Mouse (Mus musculus): Measurements from ENCODE around the gene Lsm10. TPM values are rescaled to one million over a fixed set of nuclear protein-coding genes. Genes with fewer than 3 reads are reported as not detected.
A peak's percentile ranks its signal among the peaks of the same experiment; 100 is the strongest.

Gene Lsm10
- polyA plus RNA-seq, 1 experiment from 2014 or later: 36.3 TPM

DNA sequence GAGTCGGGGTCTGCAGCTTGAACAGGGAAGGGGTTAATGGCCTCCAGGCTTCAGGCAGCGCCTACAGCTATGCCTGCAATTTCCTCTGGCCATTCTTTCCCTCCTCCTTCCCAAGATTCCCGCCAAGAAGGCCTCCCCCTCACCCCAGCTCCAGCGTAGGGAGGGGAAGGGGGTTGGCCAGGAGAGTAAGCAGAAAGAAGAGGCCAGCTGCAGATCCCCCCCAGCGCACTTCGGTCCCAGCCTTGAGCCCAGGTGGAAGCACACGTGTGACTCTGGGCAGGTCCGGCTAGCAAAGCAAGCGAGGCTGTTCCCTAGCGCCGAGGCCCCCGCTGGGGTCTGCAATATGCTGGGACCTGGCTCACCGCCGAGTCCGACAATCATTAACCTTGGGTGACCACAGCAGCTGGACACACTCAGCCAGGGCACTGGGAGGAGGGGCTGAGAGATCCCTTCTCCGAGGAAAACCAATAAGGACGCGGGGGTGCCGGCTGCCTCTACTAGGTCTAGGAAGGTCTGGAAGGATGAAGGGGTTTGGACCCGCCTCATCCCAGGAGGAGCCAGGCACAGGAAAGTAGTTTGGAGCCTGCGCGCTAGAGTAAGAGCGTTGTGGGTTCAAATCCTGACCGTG lies 51.2 kb downstream of the Lsm10 start, which contains the start of gene Eva1b:
Eva1b (plus strand) TSS at position 212 of the 628 bp plus-strand sequence.
- peak; percentile 56 for ATAC-seq (ENCODE audit: insufficient number of reproducible peaks, low FRiP score)
- Histone ChIP-seq H3K4me2 (peak within 1 kb of the TSS; percentile 84), H3K36me3 (peaks cover 8% of the 10 kb centered on the region; the same call in 1 of the 2 replicates), H3K4me3 (peak within 1 kb of the TSS; percentile 73), H3K27ac (ENCODE audit: poor library complexity, severe bottlenecking) (peak within 1 kb of the TSS; percentile 88), H3K9me3 (replicated peaks) (peaks cover 7% of the 10 kb centered on the region; the same call in 1 of the 2 replicates), H3K4me1 (replicated peaks) (peaks cover 55% of the 10 kb centered on the region), H3K9ac (peak within 1 kb of the TSS; percentile 82), H3K27me3 (replicated peaks) (peaks cover 13% of the 10 kb centered on the region)
- 4% methylated on average over 23 of the region's 24 CpGs for WGBS

Other genes with a start within 250 kb of the Lsm10 start
- gene Csf3r, start 72.1 kb upstream of the Lsm10 start, polyA plus RNA-seq (2016; fragmentation: Nextera tagmentation; extraction: Ambion mirVana): 0.15 and 0.30 TPM in 2 replicates
- 142 and 146 TPM in 2 replicates for gene Mrps15, start 49.7 kb upstream of the Lsm10 start, polyA plus RNA-seq (2016; fragmentation: Nextera tagmentation; extraction: Ambion mirVana)
- 5.9 and 7.7 TPM in 2 replicates for gene Oscp1, start 38.1 kb upstream of the Lsm10 start, polyA plus RNA-seq (2016; fragmentation: Nextera tagmentation; extraction: Ambion mirVana)
- gene Stk40, start 7.3 kb downstream of the Lsm10 start, polyA plus RNA-seq (2016; fragmentation: Nextera tagmentation; extraction: Ambion mirVana): 35.0 and 35.2 TPM in 2 replicates
- gene Eva1b, start 51.1 kb downstream of the Lsm10 start, polyA plus RNA-seq (2016; fragmentation: Nextera tagmentation; extraction: Ambion mirVana): 30.6 and 31.2 TPM in 2 replicates
- 2.7 and 3.6 TPM in 2 replicates for gene Sh3d21, start 66.9 kb downstream of the Lsm10 start, polyA plus RNA-seq (2016; fragmentation: Nextera tagmentation; extraction: Ambion mirVana)
- 177 and 191 TPM in 2 replicates for gene Thrap3, start 106.1 kb downstream of the Lsm10 start, polyA plus RNA-seq (2016; fragmentation: Nextera tagmentation; extraction: Ambion mirVana)
- 73.9 and 76.4 TPM in 2 replicates for gene Map7d1, start 159.7 kb downstream of the Lsm10 start, polyA plus RNA-seq (2016; fragmentation: Nextera tagmentation; extraction: Ambion mirVana)
- gene Trappc3, start 165.7 kb downstream of the Lsm10 start, polyA plus RNA-seq (2016; fragmentation: Nextera tagmentation; extraction: Ambion mirVana): 68.0 and 68.7 TPM in 2 replicates
- 4.7 and 4.9 TPM in 2 replicates for gene Col8a2, start 190.2 kb downstream of the Lsm10 start, polyA plus RNA-seq (2016; fragmentation: Nextera tagmentation; extraction: Ambion mirVana)
- gene Adprhl2, start 225.1 kb downstream of the Lsm10 start, polyA plus RNA-seq (2016; fragmentation: Nextera tagmentation; extraction: Ambion mirVana): 37.4 and 38.8 TPM in 2 replicates
- gene Tekt2, start 229.1 kb downstream of the Lsm10 start, polyA plus RNA-seq (2016; fragmentation: Nextera tagmentation; extraction: Ambion mirVana): 1.4 and 1.5 TPM in 2 replicates